Mouse (Mus musculus) embryonic fibroblast, embryonic 13.5 days (primary cell): Measurements from ENCODE around the gene Ivl.

ENCODE experiments used
- CTCF ChIP-seq: IDR thresholded peaks from 2 replicates; pipeline ENCODE4 v1.5.1; 2011; ENCODE audit warnings: mild to moderate bottlenecking, control low read depth, low read length, moderate library complexity, borderline replicate concordance; ENCODE audit not compliant: insufficient read depth
- POLR2A ChIP-seq: IDR thresholded peaks from 2 replicates; pipeline ENCODE4 v1.6.1; 2011; ENCODE audit warnings: low read depth, mild to moderate bottlenecking, control low read depth, low read length, moderate library complexity

DNA sequence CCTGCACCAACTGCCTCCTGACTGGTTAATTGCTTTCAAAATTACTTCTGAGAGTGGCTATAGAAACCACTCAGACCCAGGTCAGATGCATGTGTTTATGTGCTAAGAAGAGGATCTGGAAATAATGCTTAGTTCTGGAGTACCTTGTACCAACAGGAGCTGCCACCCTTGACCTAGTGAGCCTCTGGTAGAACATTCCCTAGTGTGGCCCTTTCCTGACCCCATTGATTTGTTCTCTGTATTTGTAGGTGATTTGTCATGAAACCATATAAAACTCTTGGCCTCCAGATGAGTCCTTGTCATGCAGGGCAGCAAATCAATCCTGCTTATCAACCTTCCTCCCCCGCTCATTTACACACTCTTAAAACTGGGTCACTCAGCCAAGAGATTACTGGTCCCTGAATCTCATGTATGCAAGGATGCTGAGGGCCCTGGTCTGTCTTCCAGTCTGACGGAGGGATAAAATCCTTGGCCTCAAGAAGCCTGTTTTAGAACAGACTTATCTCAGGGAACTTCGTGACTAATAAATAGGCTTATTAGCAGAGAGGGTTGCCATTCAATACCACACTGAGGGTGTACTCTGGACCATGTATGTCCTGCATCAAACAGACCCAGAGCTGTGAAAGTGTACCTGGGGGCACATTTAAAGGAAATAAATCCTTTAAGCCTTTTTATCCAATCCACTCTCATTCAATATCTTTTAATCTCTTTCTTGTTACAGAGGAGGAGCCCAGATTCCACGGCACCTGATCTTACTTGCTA, 5.3 kb upstream of the Ivl start:
- TF ChIP-seq CTCF (no peak), POLR2A (no peak)
